Mouse (Mus musculus): Measurements from ENCODE around the gene Phf21a.

The Phf21a gene

GRCm38 (mm10) chr2:92359301-92359700 lies 266.4 kb downstream of the Phf21a start:
- in situ Hi-C loops (cut with MboI, MseI): no loop called here

- in situ Hi-C loops (cut with MboI, MseI): no loop called here
These were observed 267.4 kb downstream of the Phf21a start for GRCm38 (mm10) chr2:92360186-92360823.

- in situ Hi-C loops (cut with MboI, MseI): no loop called here
These were observed 268.0 kb downstream of the Phf21a start for GRCm38 (mm10) chr2:92360893-92361292.

GRCm38 (mm10) chr2:92361795-92362194 lies 268.9 kb downstream of the Phf21a start:
- in situ Hi-C loops (cut with MboI, MseI): no loop called here

GRCm38 (mm10) chr2:92362571-92363228 lies 269.8 kb downstream of the Phf21a start:
- in situ Hi-C loops (cut with MboI, MseI): no loop called here

- in situ Hi-C loops (cut with MboI, MseI): no loop called here
These were observed 271.2 kb downstream of the Phf21a start for GRCm38 (mm10) chr2:92364086-92364485.

- in situ Hi-C loops (cut with MboI, MseI): no loop called here
These were observed 272.7 kb downstream of the Phf21a start for GRCm38 (mm10) chr2:92365568-92365967.

- in situ Hi-C loops (cut with MboI, MseI): no loop called here
These were observed 274.6 kb downstream of the Phf21a start for GRCm38 (mm10) chr2:92367383-92368029.

- in situ Hi-C loops (cut with MboI, MseI): no loop called here
These were observed 277.5 kb downstream of the Phf21a start for GRCm38 (mm10) chr2:92370375-92370774.

- in situ Hi-C loops (cut with MboI, MseI): no loop called here
These were observed 278.2 kb downstream of the Phf21a start for GRCm38 (mm10) chr2:92370821-92371805.

- in situ Hi-C loops (cut with MboI, MseI): no loop called here
These were observed 279.2 kb downstream of the Phf21a start for GRCm38 (mm10) chr2:92371971-92372690.

- in situ Hi-C loops (cut with MboI, MseI): no loop called here
These were observed 280.0 kb downstream of the Phf21a start for GRCm38 (mm10) chr2:92372767-92373436.

GRCm38 (mm10) chr2:92373437-92373813 lies 280.5 kb downstream of the Phf21a start:
- in situ Hi-C loops (cut with MboI, MseI): no loop called here

GRCm38 (mm10) chr2:92374514-92374913 lies 281.6 kb downstream of the Phf21a start, which contains the start of the genes Pex16 and Large2:
Pex16 (plus strand) TSS chr2:92374676.
Large2 (minus strand) TSS chr2:92374869.
- in situ Hi-C loops (cut with MboI, MseI): no loop called here

GRCm38 (mm10) chr2:92375099-92375623 lies 282.2 kb downstream of the Phf21a start:
- in situ Hi-C loops (cut with MboI, MseI): loop anchor here (5.0 kb wide), 1 partner anchor 82 kb away; no protein-coding TSS in a partner anchor

- in situ Hi-C loops (cut with MboI, MseI): loop anchor here (5.0 kb wide), 1 partner anchor 82 kb away; no protein-coding TSS in a partner anchor
These were observed 282.9 kb downstream of the Phf21a start for GRCm38 (mm10) chr2:92375788-92376187.

GRCm38 (mm10) chr2:92376300-92376699 lies 283.4 kb downstream of the Phf21a start:
- in situ Hi-C loops (cut with MboI, MseI): loop anchor here (5.0 kb wide), 1 partner anchor 81 kb away; no protein-coding TSS in a partner anchor

- in situ Hi-C loops (cut with MboI, MseI): loop anchor here (5.0 kb wide), 1 partner anchor 80 kb away; no protein-coding TSS in a partner anchor
These were observed 284.4 kb downstream of the Phf21a start for GRCm38 (mm10) chr2:92377320-92377719.

GRCm38 (mm10) chr2:92379783-92380494 lies 287.0 kb downstream of the Phf21a start:
- in situ Hi-C loops (cut with MboI, MseI): loop anchor here (5.0 kb wide), 1 partner anchor 77 kb away; no protein-coding TSS in a partner anchor

Data from T-helper 1 cell (primary cell).